ENCODE assay signal across 10 mouse cellular contexts in the genomic region with DNA sequence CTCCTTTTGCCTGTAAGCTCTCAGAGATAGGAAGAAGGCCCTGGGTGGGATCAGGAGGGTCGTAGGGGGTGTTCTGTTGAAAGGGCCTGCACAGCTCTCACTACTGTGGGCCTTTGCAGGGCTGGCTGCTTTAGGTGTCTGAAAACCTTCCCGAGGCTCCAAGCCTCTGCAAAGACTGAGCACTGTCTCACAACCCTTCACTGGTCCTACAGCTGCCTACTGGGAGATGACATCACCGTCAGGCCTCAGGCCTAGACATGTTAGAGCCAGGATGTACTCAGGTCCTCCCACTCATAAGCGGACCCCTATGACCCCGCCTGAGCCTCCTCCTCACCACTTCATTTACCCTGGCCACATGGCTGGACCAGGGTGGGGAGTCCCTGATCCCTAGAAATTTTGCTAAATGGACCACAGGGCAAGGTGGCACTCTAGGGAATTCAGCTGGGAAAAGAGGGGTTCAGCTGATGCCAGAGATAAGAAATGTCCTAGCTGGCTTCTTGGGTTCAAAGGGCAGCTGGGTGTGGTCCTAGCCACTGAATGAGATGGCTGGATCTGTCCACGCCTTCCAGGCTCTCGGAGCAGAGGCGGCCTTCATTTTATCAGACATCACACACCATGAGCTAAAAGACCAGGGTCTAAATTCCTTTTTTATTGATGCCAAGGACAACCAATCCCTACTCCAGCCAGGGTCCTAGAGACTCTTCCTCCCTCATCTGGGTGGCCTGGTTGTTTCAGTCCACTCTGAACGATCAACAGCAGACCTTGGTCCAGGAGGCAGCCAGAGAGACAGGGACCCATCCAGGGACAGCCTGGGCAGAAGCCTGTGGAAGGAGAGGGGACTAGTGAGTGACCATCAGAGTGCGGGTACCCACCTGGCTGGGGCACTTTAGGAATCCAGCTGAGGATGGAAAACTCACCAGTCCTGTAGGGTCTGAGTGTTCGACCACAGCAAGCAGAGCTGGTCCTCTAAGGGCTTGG. TPM values are rescaled to one million over a fixed set of nuclear protein-coding genes. Genes with fewer than 3 reads are reported as not detected.
A peak's percentile ranks its signal among the peaks of the same experiment; 100 is the strongest.
DNase-seq lines count a peak whose midpoint lies in the region; ATAC-seq lines count a peak whose summit lies in the region.
"Had no signal": no experiment of that assay in that cellular context is flagged by ENCODE, and none has a peak within 500 bp of the region (broad histone marks: within the 10 kb centered on the region; RNA-seq: fewer than 3 reads in every experiment).

No protein-coding gene starts in this region.

- no peak for DNase-seq in kidney, postnatal 36 days
- DNase-seq in limb, embryonic 10.5 days (ENCODE audit: low spot score) = no peak
- DNase-seq in right cerebral cortex, adult 2 months (ENCODE audit: low spot score in 2 of 2) = no peak
- no peak for DNase-seq in spleen, postnatal 4 days (ENCODE audit: low spot score in 2 of 2)
- DNase-seq: right cerebral cortex, postnatal 14 days had no signal

- no peaks in the 10 kb centered on the region for H3K9me3 ChIP-seq in kidney, embryonic 15.5 days (replicated peaks)
- no peaks in the 10 kb centered on the region for H3K9me3 ChIP-seq in forebrain, embryonic 15.5 days
- H3K9me3 ChIP-seq in limb, embryonic 10.5 days (replicated peaks) = no peaks in the 10 kb centered on the region
- no peaks in the 10 kb centered on the region for H3K9me3 ChIP-seq in neural tube, embryonic 15.5 days (replicated peaks)

- WGBS in kidney, embryonic 15.5 days = 71% methylated on average over 11 of the region's 11 CpGs
- 81% methylated on average over 11 of the region's 11 CpGs for WGBS in forebrain, embryonic 15.5 days
- WGBS in limb, embryonic 10.5 days = 70% methylated on average over 11 of the region's 11 CpGs
- 84% methylated on average over 11 of the region's 11 CpGs for WGBS in neural tube, embryonic 15.5 days

- H3K4me2 ChIP-seq in kidney, embryonic 15.5 days = peak overlapping the region; percentile 88
- peak overlapping the region; percentile 98; the same call in 1 of the 2 replicates for H3K4me2 ChIP-seq in forebrain, embryonic 15.5 days (replicated peaks)
- peak overlapping the region; percentile 98 for H3K4me2 ChIP-seq in neural tube, embryonic 15.5 days

- peak overlapping the region; percentile 48 for H3K4me3 ChIP-seq in kidney, embryonic 15.5 days (replicated peaks)
- H3K4me3 ChIP-seq in forebrain, embryonic 15.5 days = no peak overlapping the region
- H3K4me3 ChIP-seq in limb, embryonic 10.5 days = peak overlapping the region; percentile 58
- peak overlapping the region; percentile 50; the same call in 1 of the 2 replicates for H3K4me3 ChIP-seq in neural tube, embryonic 15.5 days (replicated peaks)

- H3K27me3 ChIP-seq in kidney, embryonic 15.5 days = no peaks in the 10 kb centered on the region
- no peaks in the 10 kb centered on the region for H3K27me3 ChIP-seq in forebrain, embryonic 15.5 days
- H3K27me3 ChIP-seq in limb, embryonic 10.5 days (ENCODE audit: low read depth, poor library complexity, severe bottlenecking) = peaks cover 18% of the 10 kb centered on the region
- peaks cover 12% of the 10 kb centered on the region for H3K27me3 ChIP-seq in neural tube, embryonic 15.5 days (replicated peaks)

- H3K4me1 ChIP-seq in kidney, embryonic 15.5 days = peaks cover 46% of the 10 kb centered on the region
- H3K4me1 ChIP-seq in forebrain, embryonic 15.5 days = peaks cover 9% of the 10 kb centered on the region
- H3K4me1 ChIP-seq in limb, embryonic 10.5 days = peaks cover 44% of the 10 kb centered on the region
- peaks cover 12% of the 10 kb centered on the region for H3K4me1 ChIP-seq in neural tube, embryonic 15.5 days

- H3K9ac ChIP-seq in kidney, embryonic 15.5 days = peak overlapping the region; percentile 23; the same call in 1 of the 2 replicates
- no peak overlapping the region for H3K9ac ChIP-seq in forebrain, embryonic 15.5 days (replicated peaks)
- no peak overlapping the region for H3K9ac ChIP-seq in neural tube, embryonic 15.5 days (replicated peaks)

- no peak for ATAC-seq in kidney, embryonic 15.5 days (replicated peaks; ENCODE audit: low FRiP score)
- ATAC-seq in forebrain, embryonic 15.5 days (replicated peaks) = no peak
- ATAC-seq in neural tube, embryonic 15.5 days (ENCODE audit: low FRiP score) = no peak

- no peaks in the 10 kb centered on the region for H3K36me3 ChIP-seq in kidney, embryonic 15.5 days
- H3K36me3 ChIP-seq in forebrain, embryonic 15.5 days = no peaks in the 10 kb centered on the region
- H3K36me3 ChIP-seq in limb, embryonic 10.5 days = no peaks in the 10 kb centered on the region
- H3K36me3 ChIP-seq in neural tube, embryonic 15.5 days = no peaks in the 10 kb centered on the region

- no peak overlapping the region for H3K27ac ChIP-seq in kidney, embryonic 15.5 days
- no peak overlapping the region for H3K27ac ChIP-seq in forebrain, embryonic 15.5 days (replicated peaks)
- peak overlapping the region; percentile 72 for H3K27ac ChIP-seq in limb, embryonic 10.5 days
- no peak overlapping the region for H3K27ac ChIP-seq in neural tube, embryonic 15.5 days (replicated peaks)
- H3K27ac ChIP-seq: left cerebral cortex, adult 2 months had no signal

RNA-seq across cellular contexts. Expression of a gene that starts 0.9 kb away (rescaled TPM):
- 41.1 and 43.5 TPM in 2 replicates for polyA plus RNA-seq in kidney, embryonic 15.5 days (2015; fragmentation: Nextera tagmentation; extraction: Ambion mirVana)
- 1.4 TPM in 2 replicates for polyA plus RNA-seq in forebrain, embryonic 15.5 days (2015; fragmentation: Nextera tagmentation; extraction: Ambion mirVana)
- 9.7 and 11.3 TPM in 2 replicates for polyA plus RNA-seq in limb, embryonic 10.5 days (2016; fragmentation: Nextera tagmentation; extraction: Ambion mirVana)
- polyA plus RNA-seq in neural tube, embryonic 15.5 days (2015; fragmentation: Nextera tagmentation; extraction: Ambion mirVana) = 5.4 and 11.0 TPM in 2 replicates

RNA-seq across cellular contexts. Expression of a gene that starts 1.4 kb away (rescaled TPM):
- polyA plus RNA-seq in kidney, embryonic 15.5 days (2015; fragmentation: Nextera tagmentation; extraction: Ambion mirVana) = 8.2 and 8.6 TPM in 2 replicates
- polyA plus RNA-seq in forebrain, embryonic 15.5 days (2015; fragmentation: Nextera tagmentation; extraction: Ambion mirVana) = not detected in 2 replicates
- 0.19 TPM in 1 of 2 replicates, not detected in the other for polyA plus RNA-seq in limb, embryonic 10.5 days (2016; fragmentation: Nextera tagmentation; extraction: Ambion mirVana)
- 4.2 TPM in 1 of 2 replicates, not detected in the other for polyA plus RNA-seq in neural tube, embryonic 15.5 days (2015; fragmentation: Nextera tagmentation; extraction: Ambion mirVana)
- polyA plus RNA-seq: embryonic facial prominence, embryonic 11.5 days had no signal

RNA-seq across cellular contexts. Expression of a gene that starts 11.7 kb away (rescaled TPM):
- polyA plus RNA-seq in kidney, embryonic 15.5 days (2015; fragmentation: Nextera tagmentation; extraction: Ambion mirVana) = 3.5 and 3.8 TPM in 2 replicates
- polyA plus RNA-seq in forebrain, embryonic 15.5 days (2015; fragmentation: Nextera tagmentation; extraction: Ambion mirVana) = 1.1 and 2.3 TPM in 2 replicates
- polyA plus RNA-seq in limb, embryonic 10.5 days (2016; fragmentation: Nextera tagmentation; extraction: Ambion mirVana) = 0.50 and 0.73 TPM in 2 replicates
- polyA plus RNA-seq in neural tube, embryonic 15.5 days (2015; fragmentation: Nextera tagmentation; extraction: Ambion mirVana) = 2.6 and 7.8 TPM in 2 replicates

RNA-seq across cellular contexts. Expression of a gene that starts 13.8 kb away (rescaled TPM):
- polyA plus RNA-seq in kidney, embryonic 15.5 days (2015; fragmentation: Nextera tagmentation; extraction: Ambion mirVana) = 1.4 and 1.8 TPM in 2 replicates
- polyA plus RNA-seq in forebrain, embryonic 15.5 days (2015; fragmentation: Nextera tagmentation; extraction: Ambion mirVana) = 0.64 and 0.78 TPM in 2 replicates
- 0.68 and 0.93 TPM in 2 replicates for polyA plus RNA-seq in limb, embryonic 10.5 days (2016; fragmentation: Nextera tagmentation; extraction: Ambion mirVana)
- polyA plus RNA-seq in neural tube, embryonic 15.5 days (2015; fragmentation: Nextera tagmentation; extraction: Ambion mirVana) = 0.87 and 1.3 TPM in 2 replicates

RNA-seq across cellular contexts. Expression of a gene that starts 49.4 kb away (rescaled TPM):
- polyA plus RNA-seq in kidney, embryonic 15.5 days (2015; fragmentation: Nextera tagmentation; extraction: Ambion mirVana) = 73.1 and 78.3 TPM in 2 replicates
- 80.2 and 81.8 TPM in 2 replicates for polyA plus RNA-seq in forebrain, embryonic 15.5 days (2015; fragmentation: Nextera tagmentation; extraction: Ambion mirVana)
- polyA plus RNA-seq in limb, embryonic 10.5 days (2016; fragmentation: Nextera tagmentation; extraction: Ambion mirVana) = 121 and 131 TPM in 2 replicates
- polyA plus RNA-seq in neural tube, embryonic 15.5 days (2015; fragmentation: Nextera tagmentation; extraction: Ambion mirVana) = 54.9 and 60.2 TPM in 2 replicates
